Mouse (Mus musculus): ENCODE measurements around the gene Ube2l6. TPM values are rescaled to one million over a fixed set of nuclear protein-coding genes. Genes with fewer than 3 reads are reported as not detected.
A peak's percentile ranks its signal among the peaks of the same experiment; 100 is the strongest.

The Ube2l6 gene
- polyA plus RNA-seq, 1 experiment = 110 TPM

- Histone ChIP-seq H3K4me3 (ENCODE audit: insufficient read depth, low read length) (no peak overlapping the region), H3K27ac (ENCODE audit: insufficient read depth, low read depth, low read length) (no peak overlapping the region), H3K4me1 (ENCODE audit: control insufficient read depth, insufficient read depth, low read length) (peaks cover 8% of the 10 kb centered on the region)
- no peak for TF ChIP-seq CTCF (IDR thresholded peaks at IDR 0.05; ENCODE audit: low read depth, low read length)
- TF ChIP-seq POLR2A (IDR thresholded peaks at IDR 0.05; ENCODE audit: borderline replicate concordance, low read depth, low read length) = no peak
These were observed 7.9 kb downstream of the Ube2l6 start for GRCm38 (mm10) chr2:84806546-84806945.

- peaks cover 8% of the 10 kb centered on the region for H3K4me1 ChIP-seq (ENCODE audit: control insufficient read depth, insufficient read depth, low read length)
- no peak overlapping the region for H3K27ac ChIP-seq (ENCODE audit: insufficient read depth, low read depth, low read length)
- no peak overlapping the region for H3K4me3 ChIP-seq (ENCODE audit: insufficient read depth, low read length)
- TF ChIP-seq POLR2A (IDR thresholded peaks at IDR 0.05; ENCODE audit: borderline replicate concordance, low read depth, low read length) (no peak), CTCF (IDR thresholded peaks at IDR 0.05; ENCODE audit: low read depth, low read length) (no peak)
These were observed 10.7 kb downstream of the Ube2l6 start for GRCm38 (mm10) chr2:84809330-84809729.

- TF ChIP-seq CTCF (IDR thresholded peaks at IDR 0.05; ENCODE audit: low read depth, low read length) = no peak
- TF ChIP-seq POLR2A (IDR thresholded peaks at IDR 0.05; ENCODE audit: borderline replicate concordance, low read depth, low read length) = no peak
- no peak overlapping the region for H3K27ac ChIP-seq (ENCODE audit: insufficient read depth, low read depth, low read length)
- no peak overlapping the region for H3K4me3 ChIP-seq (ENCODE audit: insufficient read depth, low read length)
- peaks cover 8% of the 10 kb centered on the region for H3K4me1 ChIP-seq (ENCODE audit: control insufficient read depth, insufficient read depth, low read length)
These were observed 11.9 kb downstream of the Ube2l6 start for GRCm38 (mm10) chr2:84810526-84810885.

GRCm38 (mm10) chr2:84810886-84811577 is 12.4 kb downstream of the Ube2l6 start:
- no peak overlapping the region for H3K27ac ChIP-seq (ENCODE audit: insufficient read depth, low read depth, low read length)
- peaks cover 8% of the 10 kb centered on the region for H3K4me1 ChIP-seq (ENCODE audit: control insufficient read depth, insufficient read depth, low read length)
- TF ChIP-seq POLR2A (IDR thresholded peaks at IDR 0.05; ENCODE audit: borderline replicate concordance, low read depth, low read length) = no peak
- peak; percentile 86 for TF ChIP-seq CTCF (IDR thresholded peaks at IDR 0.05; ENCODE audit: low read depth, low read length)
- no peak overlapping the region for H3K4me3 ChIP-seq (ENCODE audit: insufficient read depth, low read length)

- TF ChIP-seq CTCF (IDR thresholded peaks at IDR 0.05; ENCODE audit: low read depth, low read length) (no peak), POLR2A (IDR thresholded peaks at IDR 0.05; ENCODE audit: borderline replicate concordance, low read depth, low read length) (no peak)
- Histone ChIP-seq H3K4me1 (ENCODE audit: control insufficient read depth, insufficient read depth, low read length) (peaks cover 8% of the 10 kb centered on the region), H3K27ac (ENCODE audit: insufficient read depth, low read depth, low read length) (no peak overlapping the region), H3K4me3 (ENCODE audit: insufficient read depth, low read length) (no peak overlapping the region)
These were observed 13.3 kb downstream of the Ube2l6 start for GRCm38 (mm10) chr2:84811880-84812279.

GRCm38 (mm10) chr2:84812676-84813075 is 14.0 kb downstream of the Ube2l6 start:
- Histone ChIP-seq H3K4me3 (ENCODE audit: insufficient read depth, low read length) (no peak overlapping the region), H3K27ac (ENCODE audit: insufficient read depth, low read depth, low read length) (no peak overlapping the region), H3K4me1 (ENCODE audit: control insufficient read depth, insufficient read depth, low read length) (peaks cover 8% of the 10 kb centered on the region)
- TF ChIP-seq POLR2A (IDR thresholded peaks at IDR 0.05; ENCODE audit: borderline replicate concordance, low read depth, low read length) = no peak
- no peak for TF ChIP-seq CTCF (IDR thresholded peaks at IDR 0.05; ENCODE audit: low read depth, low read length)

GRCm38 (mm10) chr2:84819861-84820260 is 21.2 kb downstream of the Ube2l6 start:
- TF ChIP-seq POLR2A (IDR thresholded peaks at IDR 0.05; ENCODE audit: borderline replicate concordance, low read depth, low read length) = no peak
- no peak for TF ChIP-seq CTCF (IDR thresholded peaks at IDR 0.05; ENCODE audit: low read depth, low read length)
- H3K27ac ChIP-seq (ENCODE audit: insufficient read depth, low read depth, low read length) = no peak overlapping the region
- peaks cover 12% of the 10 kb centered on the region for H3K4me1 ChIP-seq (ENCODE audit: control insufficient read depth, insufficient read depth, low read length)
- no peak overlapping the region for H3K4me3 ChIP-seq (ENCODE audit: insufficient read depth, low read length)

- H3K4me3 ChIP-seq (ENCODE audit: insufficient read depth, low read length) = no peak within 1 kb of the TSS
- peaks cover 15% of the 10 kb centered on the region for H3K4me1 ChIP-seq (ENCODE audit: control insufficient read depth, insufficient read depth, low read length)
- TF ChIP-seq POLR2A (IDR thresholded peaks at IDR 0.05; ENCODE audit: borderline replicate concordance, low read depth, low read length) = no peak
- TF ChIP-seq CTCF (IDR thresholded peaks at IDR 0.05; ENCODE audit: low read depth, low read length) = no peak
- H3K27ac ChIP-seq (ENCODE audit: insufficient read depth, low read depth, low read length) = no peak within 1 kb of the TSS
These were observed 23.9 kb downstream of the Ube2l6 start, which contains the start of gene Smtnl1 for GRCm38 (mm10) chr2:84822552-84822951. TSS of gene Smtnl1 (minus strand) at chr2:84822652.

- no peak overlapping the region for H3K4me3 ChIP-seq (ENCODE audit: insufficient read depth, low read length)
- H3K4me1 ChIP-seq (ENCODE audit: control insufficient read depth, insufficient read depth, low read length) = peaks cover 17% of the 10 kb centered on the region
- H3K27ac ChIP-seq (ENCODE audit: insufficient read depth, low read depth, low read length) = no peak overlapping the region
- no peak for TF ChIP-seq POLR2A (IDR thresholded peaks at IDR 0.05; ENCODE audit: borderline replicate concordance, low read depth, low read length)
- no peak for TF ChIP-seq CTCF (IDR thresholded peaks at IDR 0.05; ENCODE audit: low read depth, low read length)
These were observed 24.6 kb downstream of the Ube2l6 start for GRCm38 (mm10) chr2:84823237-84823636.

- peak within 1 kb of the TSS; percentile 24 for H3K27ac ChIP-seq (ENCODE audit: insufficient read depth, low read depth, low read length)
- peak within 1 kb of the TSS; percentile 84 for H3K4me3 ChIP-seq (ENCODE audit: insufficient read depth, low read length)
- TF ChIP-seq POLR2A (IDR thresholded peaks at IDR 0.05; ENCODE audit: borderline replicate concordance, low read depth, low read length) = no peak
- TF ChIP-seq CTCF (IDR thresholded peaks at IDR 0.05; ENCODE audit: low read depth, low read length) = no peak
- peaks cover 6% of the 10 kb centered on the region for H3K4me1 ChIP-seq (ENCODE audit: control insufficient read depth, insufficient read depth, low read length)
These were observed 28.1 kb downstream of the Ube2l6 start, which contains the start of gene Timm10 for GRCm38 (mm10) chr2:84826488-84827282. TSS of gene Timm10 (plus strand) at chr2:84826997.

Measured in bone marrow macrophage, adult 2 months (primary cell).